Mouse (Mus musculus) liver, embryonic 14.5 days (tissue): ENCODE results near the gene Aplp2.

ENCODE experiments used
- CTCF ChIP-seq: IDR thresholded peaks from 2 replicates; pipeline ENCODE4 v1.5.1; 2016; ENCODE audit warnings: antibody characterized with exemption, low read depth, control low read depth
- EP300 ChIP-seq: IDR thresholded peaks from 2 replicates; pipeline ENCODE4 v1.6.1; 2016; ENCODE audit warnings: antibody characterized with exemption, low read depth

- no peak for TF ChIP-seq CTCF
- TF ChIP-seq EP300 = no peak
Measured at GRCm38 (mm10) chr9:31130357-31131204, 81.0 kb downstream of the Aplp2 start.
